Mouse (Mus musculus) midbrain, embryonic 15.5 days (tissue): Measurements from ENCODE around the gene Cftr. TPM values are rescaled to one million over a fixed set of nuclear protein-coding genes. Genes with fewer than 3 reads are reported as not detected.

ENCODE experiments used
- ATAC-seq: fragments of 200-750 bp; cut with Nextera tagmentation; replicated peaks from 2 replicates; pipeline ENCODE4 v1.8.0; 2017; ENCODE audit warnings: moderate TSS enrichment
- H3K27ac ChIP-seq: fragments of 300-500 bp; sonication (generic); 2 replicates; pipeline ENCODE4 v1.5.1; 2015; ENCODE audit warnings: mild to moderate bottlenecking, inconsistent platforms
- H3K27me3 ChIP-seq: fragments of 300-500 bp; sonication (generic); replicated peaks from 2 replicates; pipeline ENCODE4 v1.6.1; 2015; ENCODE audit warnings: inconsistent platforms
- H3K36me3 ChIP-seq: fragments of 300-500 bp; sonication (generic); replicated peaks from 2 replicates; pipeline ENCODE4 v1.6.1; 2015; ENCODE audit warnings: inconsistent platforms
- H3K4me1 ChIP-seq: fragments of 300-500 bp; sonication (generic); 2 replicates; pipeline ENCODE4 v1.6.1; 2015; ENCODE audit warnings: inconsistent platforms
- H3K4me2 ChIP-seq: fragments of 300-500 bp; sonication (generic); 2 replicates; pipeline ENCODE4 v1.6.1; 2015; ENCODE audit warnings: inconsistent platforms, mild to moderate bottlenecking, moderate library complexity
- H3K4me3 ChIP-seq: fragments of 300-500 bp; sonication (generic); 2 replicates; pipeline ENCODE4 v1.5.1; 2015; ENCODE audit warnings: mild to moderate bottlenecking, inconsistent platforms
- H3K9ac ChIP-seq: fragments of 300-500 bp; sonication (generic); 2 replicates; pipeline ENCODE4 v1.6.1; 2015; ENCODE audit warnings: mild to moderate bottlenecking, inconsistent platforms
- H3K9me3 ChIP-seq: fragments of 300-500 bp; sonication (generic); 2 replicates; pipeline ENCODE4 v1.6.1; 2016; ENCODE audit warnings: inconsistent platforms
- WGBS: fragments of 180-500 bp; shearing (Covaris S2); methylation state at CpG from one replicate; pipeline ENCODE4 v1.1.7; 2015; ENCODE audit warnings: mixed read lengths; 5-methylcytosine and 5-hydroxymethylcytosine counted together
- polyA plus RNA-seq: library from polyadenylated mRNA; unstranded; fragments of >200 nt; fragmentation: Nextera tagmentation; extraction: Ambion mirVana; gene quantifications from 2 replicates; pipeline ENCODE4 v1.2.1, GENCODE M21; 2015

The Cftr gene
- polyA plus RNA-seq, 1 experiment from 2014 or later: 0.81 TPM

- Histone ChIP-seq H3K27ac (no peak overlapping the region), H3K4me3 (no peak overlapping the region), H3K9me3 (no peaks in the 10 kb centered on the region), H3K9ac (no peak overlapping the region), H3K27me3 (no peaks in the 10 kb centered on the region), H3K4me2 (no peak overlapping the region), H3K36me3 (no peaks in the 10 kb centered on the region), H3K4me1 (no peaks in the 10 kb centered on the region)
- no peak for ATAC-seq
Observed at GRCm38 (mm10) chr6:18338307-18338706, 167.8 kb downstream of the Cftr start.

- ATAC-seq: no peak
- Histone ChIP-seq H3K27ac (no peak overlapping the region), H3K36me3 (no peaks in the 10 kb centered on the region), H3K9ac (no peak overlapping the region), H3K4me2 (no peak overlapping the region), H3K27me3 (no peaks in the 10 kb centered on the region), H3K9me3 (no peaks in the 10 kb centered on the region), H3K4me3 (no peak overlapping the region), H3K4me1 (no peaks in the 10 kb centered on the region)
- WGBS: 98% methylated on average over 2 of the region's 2 CpGs
Observed at GRCm38 (mm10) chr6:18344272-18344671, 173.8 kb downstream of the Cftr start.

DNA sequence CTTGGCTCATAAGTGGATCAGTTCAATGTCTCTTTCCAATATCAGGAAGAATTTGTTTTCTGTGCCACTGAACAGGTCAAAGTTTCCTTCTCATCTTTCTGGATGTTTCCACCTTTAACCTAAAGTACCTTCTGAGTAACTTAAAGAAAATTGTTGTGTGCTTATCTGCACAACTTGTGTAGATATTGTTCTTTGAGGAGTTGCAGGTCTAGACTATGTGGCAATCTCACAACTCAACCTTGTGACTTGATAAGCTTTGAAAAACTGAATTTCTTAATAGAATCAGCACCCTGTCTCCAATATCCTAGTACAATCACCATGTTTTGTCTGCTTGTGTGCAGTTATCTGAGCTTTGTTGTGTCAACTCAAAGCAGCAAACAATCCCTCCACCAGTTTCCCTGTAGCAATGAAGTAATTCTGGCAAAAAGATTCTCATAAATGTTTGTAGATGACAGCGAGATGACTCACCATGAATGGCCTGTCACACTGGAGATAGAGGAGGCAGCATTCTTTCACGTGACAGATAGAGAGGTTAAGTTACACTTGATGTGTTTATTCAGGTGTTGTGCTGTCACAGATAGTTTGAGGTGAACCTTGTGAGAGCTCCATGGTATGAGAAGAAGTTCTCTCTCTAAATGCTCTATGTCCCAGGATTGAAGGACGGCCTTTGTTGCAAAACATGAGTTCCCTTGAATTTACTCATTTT is 178.8 kb downstream of the Cftr start:
- Histone ChIP-seq H3K4me1 (no peaks in the 10 kb centered on the region), H3K9ac (no peak overlapping the region), H3K9me3 (no peaks in the 10 kb centered on the region), H3K4me3 (no peak overlapping the region), H3K36me3 (no peaks in the 10 kb centered on the region), H3K27me3 (no peaks in the 10 kb centered on the region), H3K27ac (no peak overlapping the region), H3K4me2 (no peak overlapping the region)
- WGBS: 68% methylated on average over 3 of the region's 3 CpGs
- no peak for ATAC-seq

GRCm38 (mm10) chr6:18360154-18360553 is 189.7 kb downstream of the Cftr start:
- Histone ChIP-seq H3K9me3 (no peaks in the 10 kb centered on the region), H3K4me1 (no peaks in the 10 kb centered on the region), H3K4me2 (no peak overlapping the region), H3K27me3 (no peaks in the 10 kb centered on the region), H3K36me3 (no peaks in the 10 kb centered on the region), H3K27ac (no peak overlapping the region), H3K4me3 (no peak overlapping the region), H3K9ac (no peak overlapping the region)
- no peak for ATAC-seq
- 69% methylated on average over 1 of the region's 1 CpGs for WGBS

DNA sequence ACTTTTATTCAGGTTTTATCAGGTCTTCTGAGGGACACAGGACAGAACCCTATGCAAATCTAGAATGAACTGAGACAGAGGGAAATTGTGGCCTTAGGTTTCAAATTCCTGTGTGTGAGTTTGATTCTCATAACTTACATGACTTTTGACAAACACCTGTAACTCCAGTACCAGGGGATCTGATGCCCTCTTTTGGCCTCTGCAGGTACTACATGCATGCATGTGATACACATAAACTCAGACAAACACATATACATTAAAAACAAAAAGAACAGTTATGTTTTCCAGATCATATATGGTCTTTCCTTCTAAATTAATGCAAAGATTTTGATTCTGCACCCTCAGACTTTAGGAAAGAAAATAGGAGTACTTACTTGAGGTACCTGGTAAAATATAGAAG is 190.5 kb downstream of the Cftr start:
- H3K27ac ChIP-seq: no peak overlapping the region
- ATAC-seq: no peak

GRCm38 (mm10) chr6:18362232-18362631 is 191.7 kb downstream of the Cftr start:
- H3K27ac ChIP-seq: no peak overlapping the region
- H3K4me3 ChIP-seq: no peak overlapping the region
- H3K4me1 ChIP-seq: no peaks in the 10 kb centered on the region
- no peak for ATAC-seq
- H3K27me3 ChIP-seq: no peaks in the 10 kb centered on the region
- H3K9me3 ChIP-seq: no peaks in the 10 kb centered on the region
- H3K4me2 ChIP-seq: no peak overlapping the region
- WGBS: 84% methylated on average over 5 of the region's 5 CpGs
- H3K36me3 ChIP-seq: no peaks in the 10 kb centered on the region
- H3K9ac ChIP-seq: no peak overlapping the region

More for the DNA sequence above, 190.5 kb downstream of the Cftr start:
- Histone ChIP-seq H3K4me2 (no peak overlapping the region), H3K9me3 (no peaks in the 10 kb centered on the region), H3K27me3 (no peaks in the 10 kb centered on the region), H3K9ac (no peak overlapping the region), H3K36me3 (no peaks in the 10 kb centered on the region), H3K4me3 (no peak overlapping the region), H3K4me1 (no peaks in the 10 kb centered on the region)

- 51% methylated on average over 3 of the region's 3 CpGs for WGBS
- H3K4me1 ChIP-seq: no peaks in the 10 kb centered on the region
- no peak overlapping the region for H3K9ac ChIP-seq
- no peaks in the 10 kb centered on the region for H3K27me3 ChIP-seq
- no peak overlapping the region for H3K4me2 ChIP-seq
- no peaks in the 10 kb centered on the region for H3K9me3 ChIP-seq
- H3K36me3 ChIP-seq: 0 out of 2 replicates have a peak, but pooled peaks cover 3% of the 10 kb centered on the region
- no peak for ATAC-seq
- H3K4me3 ChIP-seq: no peak overlapping the region
- H3K27ac ChIP-seq: no peak overlapping the region
Observed at GRCm38 (mm10) chr6:18369054-18369453, 198.6 kb downstream of the Cftr start.

- no peak overlapping the region for H3K4me3 ChIP-seq
- no peak overlapping the region for H3K9ac ChIP-seq
- 91% methylated on average over 4 of the region's 4 CpGs for WGBS
- H3K27ac ChIP-seq: no peak overlapping the region
- no peaks in the 10 kb centered on the region for H3K27me3 ChIP-seq
- no peak for ATAC-seq
- H3K9me3 ChIP-seq: no peaks in the 10 kb centered on the region
- no peak overlapping the region for H3K4me2 ChIP-seq
- H3K36me3 ChIP-seq: 0 out of 2 replicates have a peak, but pooled peaks cover 3% of the 10 kb centered on the region
- no peaks in the 10 kb centered on the region for H3K4me1 ChIP-seq
Observed at GRCm38 (mm10) chr6:18369723-18370122, 199.2 kb downstream of the Cftr start.

Other genes starting within 250 kb of the Cftr start
- gene Wnt2, start 140.1 kb upstream of the Cftr start, polyA plus RNA-seq: 0.19 and 0.40 TPM in 2 replicates
- not detected in 2 replicates for gene Asz1, start 61.6 kb upstream of the Cftr start, polyA plus RNA-seq